Mouse (Mus musculus): ENCODE data around the gene Nectin1.

Nectin1 gene

DNA sequence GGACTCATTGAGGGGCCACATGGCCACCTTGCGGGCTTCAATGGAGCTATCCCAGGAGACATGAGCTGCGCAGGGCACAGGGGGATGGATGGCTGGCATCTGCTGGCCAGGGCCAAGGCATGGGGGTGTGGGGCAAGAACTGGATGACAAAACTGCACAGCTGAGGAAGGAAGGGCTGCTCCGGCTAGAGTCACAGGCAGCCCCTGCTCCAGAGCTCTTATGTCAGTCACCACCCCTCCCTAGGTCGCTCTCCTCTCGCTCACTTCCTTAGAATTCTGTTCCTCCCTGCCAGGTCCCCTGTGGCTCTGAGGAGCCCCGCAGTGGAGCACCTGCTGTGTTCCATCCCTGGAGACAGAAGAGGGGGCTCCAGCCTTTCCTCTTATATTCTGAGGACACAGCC is 63.8 kb downstream of the Nectin1 start:
- DNase-seq (ENCODE audit: low spot score) = no peak

GRCm38 (mm10) chr9:43808099-43808498 is 64.3 kb downstream of the Nectin1 start:
- DNase-seq (ENCODE audit: low spot score) = no peak

GRCm38 (mm10) chr9:43808546-43808945 is 64.8 kb downstream of the Nectin1 start:
- DNase-seq (ENCODE audit: low spot score) = no peak

DNA sequence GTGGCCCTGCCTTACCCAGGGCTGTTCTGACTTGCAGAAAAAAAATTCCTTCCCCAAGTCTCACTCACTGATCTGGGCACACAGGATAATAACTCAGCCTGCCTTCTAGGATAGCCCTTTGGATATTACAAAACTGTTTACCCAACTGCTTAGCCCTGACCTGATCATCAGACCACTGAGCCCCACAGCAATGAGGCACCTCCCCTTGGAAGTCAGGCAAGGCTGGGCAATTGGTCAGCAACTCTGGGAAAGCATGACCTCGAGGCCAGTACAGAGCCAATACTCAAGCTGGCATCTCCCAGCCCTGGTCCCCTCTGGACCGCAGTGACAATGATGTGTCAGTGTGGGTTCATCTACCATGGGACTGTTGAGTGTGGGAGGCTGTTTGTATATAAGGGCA is 69.4 kb downstream of the Nectin1 start:
- no peak for DNase-seq (ENCODE audit: low spot score)

- DNase-seq (ENCODE audit: low spot score) = no peak
Observed at GRCm38 (mm10) chr9:43822206-43822605, 78.4 kb downstream of the Nectin1 start.

GRCm38 (mm10) chr9:43825178-43825577 is 81.4 kb downstream of the Nectin1 start:
- no peak for DNase-seq (ENCODE audit: low spot score)

DNA sequence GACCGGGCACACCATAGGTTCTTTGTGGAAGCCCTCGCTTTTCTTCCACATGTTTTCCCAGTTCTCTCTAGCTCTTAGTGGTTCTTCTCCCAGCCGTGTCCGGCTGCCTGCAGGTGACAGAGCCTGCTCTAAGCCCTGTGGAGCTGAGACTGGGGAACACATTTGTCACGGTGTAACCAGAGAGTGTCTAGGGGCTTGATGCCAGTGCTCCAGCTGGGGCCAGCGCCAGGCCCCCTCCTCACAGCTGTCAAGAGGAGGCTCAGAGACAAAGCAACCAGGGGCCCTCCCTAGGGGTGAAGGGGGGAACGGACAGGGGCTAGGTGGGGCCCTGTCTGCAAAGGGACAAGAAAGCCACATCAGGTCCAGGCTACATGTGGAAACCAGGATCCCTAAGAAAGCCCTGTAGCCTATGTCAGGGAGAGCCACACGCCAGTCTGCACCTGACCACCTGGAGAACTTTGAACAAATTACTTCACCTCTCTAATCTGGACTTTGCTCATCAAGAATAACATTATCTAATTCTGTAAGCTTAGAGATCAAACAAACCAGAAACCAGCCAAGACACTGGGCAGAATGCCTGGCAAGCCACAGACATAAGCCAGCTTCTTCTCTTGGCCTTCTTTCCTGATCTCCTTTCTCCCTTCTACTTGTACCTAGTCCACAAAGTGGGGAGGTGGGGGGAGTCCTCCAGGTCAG is 82.9 kb downstream of the Nectin1 start:
- DNase-seq (ENCODE audit: low spot score) = no peak

DNA sequence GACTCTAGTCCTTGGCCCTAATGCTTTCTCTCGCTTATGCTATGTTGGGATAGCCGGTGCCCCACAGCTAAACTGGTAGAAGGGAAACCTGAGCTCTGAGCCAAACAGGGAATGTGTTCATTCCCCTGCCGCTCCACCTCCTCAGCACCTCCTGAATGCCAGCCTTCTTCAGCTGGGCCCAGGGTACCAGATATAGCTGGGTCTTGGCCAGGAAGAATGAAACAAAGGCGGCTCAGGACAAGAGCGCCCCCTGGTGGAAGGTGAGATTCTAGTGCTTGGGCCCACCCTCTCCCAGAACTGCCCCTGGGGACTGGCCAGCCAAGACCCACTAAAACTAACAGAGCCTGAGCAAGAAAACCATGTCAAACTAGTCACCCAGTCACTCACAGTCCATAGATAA is 83.8 kb downstream of the Nectin1 start:
- DNase-seq (ENCODE audit: low spot score) = peak; percentile 50

DNA sequence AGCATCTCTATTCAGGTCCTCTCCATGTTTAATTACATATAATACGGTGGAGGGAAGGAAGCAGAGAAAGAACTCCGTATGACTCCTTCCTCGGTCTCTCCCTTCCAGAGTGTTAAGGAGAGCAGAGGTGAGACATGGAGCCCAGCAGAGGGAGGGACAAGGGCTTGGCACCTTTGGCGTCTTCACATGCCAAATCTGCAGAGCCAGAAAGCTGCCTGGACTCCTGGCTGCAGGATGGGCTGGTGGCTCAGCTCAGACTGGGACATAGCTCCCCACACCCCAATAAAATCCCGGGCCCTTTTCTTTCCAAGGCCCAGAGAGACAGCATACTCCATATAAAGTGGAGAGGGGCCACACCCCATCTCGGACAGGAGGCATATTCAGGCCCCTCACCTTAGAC is 85.2 kb downstream of the Nectin1 start:
- no peak for DNase-seq (ENCODE audit: low spot score)

DNA sequence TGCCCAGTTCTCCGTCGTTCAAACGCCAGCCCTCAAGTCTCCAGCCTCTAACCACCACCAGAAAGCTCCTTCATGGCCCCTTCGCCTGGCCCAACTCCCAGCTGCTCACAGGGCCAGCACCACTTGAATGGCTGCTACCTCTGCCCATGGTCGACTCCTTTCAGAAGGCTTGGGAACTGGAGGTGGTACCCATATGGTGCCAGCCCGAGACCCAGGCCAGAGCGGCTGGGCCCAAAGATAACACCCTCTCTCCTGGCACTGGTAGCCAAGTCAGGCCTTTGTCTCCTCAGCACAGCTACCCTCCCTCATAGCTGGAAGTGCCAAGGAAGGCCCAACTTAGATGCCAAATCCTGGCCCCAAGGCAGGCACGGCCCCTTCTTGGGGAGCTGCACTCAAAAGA is 89.4 kb downstream of the Nectin1 start:
- no peak for DNase-seq (ENCODE audit: low spot score)

DNA sequence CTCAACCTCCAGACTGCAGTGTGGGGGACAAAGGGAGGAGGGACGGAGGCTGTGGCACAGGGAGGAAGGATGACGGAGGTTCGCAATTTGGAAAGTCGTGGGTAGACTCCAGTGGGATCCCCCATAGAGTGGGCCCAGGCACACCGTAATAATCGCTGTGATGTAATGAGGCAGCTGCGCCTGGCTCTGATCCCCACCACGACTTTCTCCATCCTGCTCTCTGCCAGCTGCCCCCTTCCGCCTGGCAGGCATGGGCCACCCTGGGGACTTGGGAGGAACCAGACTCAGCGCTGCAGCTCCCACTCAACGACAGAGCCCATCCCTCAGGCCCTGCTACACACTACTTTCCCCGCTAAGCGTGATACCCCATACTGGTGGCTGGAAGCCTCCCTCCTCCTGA is 90.5 kb downstream of the Nectin1 start:
- DNase-seq (ENCODE audit: low spot score) = no peak

DNA sequence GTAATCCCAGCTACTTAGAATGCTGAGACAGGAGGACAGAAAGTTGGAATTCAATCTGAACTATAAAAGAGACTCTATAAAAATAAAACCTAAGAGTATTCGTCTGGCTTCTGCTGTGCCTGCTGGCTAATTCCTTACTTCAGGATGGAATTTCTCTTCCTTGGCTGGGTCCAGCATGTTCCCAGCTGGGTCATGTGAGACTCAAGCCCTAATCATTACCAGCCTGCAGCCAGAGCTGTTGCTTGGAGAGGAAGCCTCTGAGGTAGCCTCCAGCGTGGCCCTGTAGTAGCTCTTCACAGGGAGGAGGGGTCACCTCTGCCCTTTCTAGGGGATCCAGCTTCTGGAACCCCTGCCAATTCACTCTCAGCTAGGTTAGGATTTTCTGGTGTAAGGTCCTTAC is 94.8 kb downstream of the Nectin1 start:
- DNase-seq (ENCODE audit: low spot score) = no peak

- peak; percentile 18 for DNase-seq (ENCODE audit: low spot score)
Observed at GRCm38 (mm10) chr9:43842921-43843577, 99.3 kb downstream of the Nectin1 start.

DNA sequence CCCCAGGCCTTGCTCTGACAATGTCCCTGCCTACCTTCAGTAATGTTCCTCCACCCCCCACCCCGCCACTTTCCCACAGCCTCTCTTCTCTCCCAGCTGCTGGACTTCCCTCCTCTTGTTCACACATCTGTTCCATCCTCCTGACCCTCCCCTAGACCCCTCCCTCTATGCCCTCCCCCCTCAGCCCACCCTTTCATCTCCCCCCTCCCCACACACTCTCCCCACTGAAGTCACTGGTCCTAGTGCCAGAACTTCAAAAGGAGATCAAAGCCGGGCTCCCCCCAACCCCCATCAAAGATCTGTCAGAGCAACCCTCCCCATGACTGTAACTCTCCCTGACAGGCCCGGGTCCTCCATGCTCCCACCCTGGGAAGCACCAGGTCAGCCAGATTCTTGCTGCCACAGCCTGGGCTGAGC is 99.9 kb downstream of the Nectin1 start:
- DNase-seq (ENCODE audit: low spot score) = peak; percentile 18

GRCm38 (mm10) chr9:43845660-43846455 is 102.1 kb downstream of the Nectin1 start:
- DNase-seq (ENCODE audit: low spot score) = peak; percentile 39

- DNase-seq (ENCODE audit: low spot score) = no peak
Observed at GRCm38 (mm10) chr9:43847861-43848260, 104.1 kb downstream of the Nectin1 start.

GRCm38 (mm10) chr9:43850281-43850680 is 106.5 kb downstream of the Nectin1 start:
- DNase-seq (ENCODE audit: low spot score) = no peak

GRCm38 (mm10) chr9:43851154-43851553 is 107.4 kb downstream of the Nectin1 start:
- DNase-seq (ENCODE audit: low spot score) = no peak

DNA sequence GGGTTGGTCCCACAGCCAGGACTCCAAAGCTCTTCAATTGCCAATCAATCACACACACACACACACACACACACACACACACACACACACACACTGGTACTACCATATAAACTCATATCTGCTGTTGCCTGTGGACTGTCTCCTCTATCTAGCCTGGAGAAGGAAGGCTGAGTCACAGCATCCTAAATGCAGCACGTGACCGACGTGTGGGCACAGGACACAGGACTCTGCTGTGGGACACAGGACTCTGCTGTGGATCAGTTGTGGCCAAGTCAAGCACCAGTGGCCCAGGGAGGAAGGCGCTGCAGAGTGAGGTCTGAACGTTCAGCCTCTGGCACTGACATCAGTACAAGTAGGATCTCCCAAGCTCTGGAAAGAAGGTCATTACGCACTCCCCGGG is 112.1 kb downstream of the Nectin1 start:
- DNase-seq (ENCODE audit: low spot score) = no peak
